Mouse (Mus musculus) heart, adult 2 months (tissue): ENCODE data around the gene Fos.

ENCODE experiments used
- CTCF ChIP-seq: fragments of 200-600 bp; IDR thresholded peaks from 2 replicates; pipeline ENCODE4 v1.8.1; 2022; ENCODE audit warnings: antibody characterized with exemption, mild to moderate bottlenecking, moderate library complexity
- EP300 ChIP-seq: fragments of 200-500 bp; IDR thresholded peaks from 2 replicates; pipeline ENCODE4 v1.6.1; 2011; ENCODE audit warnings: low read depth, low read length, control low read depth; ENCODE audit not compliant: insufficient read depth

- TF ChIP-seq CTCF (0 out of 2 replicates have a peak, but pooled peaks have one; percentile 13), EP300 (0 out of 2 replicates have a peak, but pooled peaks have one; percentile 6)
Measured at GRCm38 (mm10) chr12:85472656-85473410, 857 bp upstream of the Fos start.
